Mouse (Mus musculus): Measurements from ENCODE around the gene Usp54. TPM values are rescaled to one million over a fixed set of nuclear protein-coding genes. Genes with fewer than 3 reads are reported as not detected.
A peak's percentile ranks its signal among the peaks of the same experiment; 100 is the strongest.

Usp54 gene
- polyA plus RNA-seq, 1 experiment from 2014 or later = 11.2 TPM

DNA sequence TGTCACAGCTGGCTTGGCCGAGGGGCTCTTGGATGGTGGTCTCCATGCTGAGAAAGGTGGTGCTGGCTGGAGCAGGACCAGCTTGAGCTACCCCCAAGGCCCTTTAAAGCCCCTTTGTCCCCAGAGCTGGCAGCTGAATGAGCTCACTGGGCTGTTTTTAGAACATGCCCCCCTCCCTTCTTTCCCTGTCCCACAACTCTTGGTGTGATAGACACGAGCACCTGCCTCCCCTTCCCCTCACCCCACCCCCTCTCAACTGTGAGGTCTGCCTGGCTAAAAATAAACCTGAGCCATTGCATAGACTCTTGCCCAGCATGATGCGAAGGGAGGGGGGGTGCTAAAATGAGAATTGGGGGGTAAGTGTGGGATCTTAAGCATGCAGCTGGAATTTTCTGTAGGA lies 23.6 kb upstream of the Usp54 start:
- H3K27me3 ChIP-seq = peaks cover 16% of the 10 kb centered on the region
- H3K9me3 ChIP-seq = no peaks in the 10 kb centered on the region
- 61% methylated on average over 3 of the region's 3 CpGs for WGBS
- ATAC-seq (ENCODE audit: low FRiP score, low read depth) = no peak
- no peaks in the 10 kb centered on the region for H3K36me3 ChIP-seq
- no peak overlapping the region for H3K9ac ChIP-seq
- no peak overlapping the region for H3K27ac ChIP-seq (replicated peaks)
- no peak overlapping the region for H3K4me2 ChIP-seq
- no peak overlapping the region for H3K4me3 ChIP-seq
- H3K4me1 ChIP-seq (replicated peaks) = peaks cover 18% of the 10 kb centered on the region

- Histone ChIP-seq H3K9ac (no peak overlapping the region), H3K27ac (replicated peaks) (no peak overlapping the region), H3K27me3 (peaks cover 10% of the 10 kb centered on the region), H3K9me3 (no peaks in the 10 kb centered on the region), H3K4me2 (no peak overlapping the region), H3K36me3 (no peaks in the 10 kb centered on the region), H3K4me3 (no peak overlapping the region), H3K4me1 (replicated peaks) (peaks cover 18% of the 10 kb centered on the region)
- 74% methylated on average over 2 of the region's 2 CpGs for WGBS
- ATAC-seq (ENCODE audit: low FRiP score, low read depth) = no peak
Measured at GRCm38 (mm10) chr14:20663601-20664000, 22.7 kb upstream of the Usp54 start.

- peaks cover 7% of the 10 kb centered on the region; the same call in 1 of the 2 replicates for H3K27me3 ChIP-seq
- H3K4me2 ChIP-seq = 0 out of 2 replicates have a peak overlapping the region, but pooled peaks have one; percentile 83
- no peak overlapping the region for H3K4me3 ChIP-seq
- H3K9ac ChIP-seq = no peak overlapping the region
- H3K9me3 ChIP-seq = no peaks in the 10 kb centered on the region
- H3K36me3 ChIP-seq = no peaks in the 10 kb centered on the region
- ATAC-seq (ENCODE audit: low FRiP score, low read depth) = no peak
- WGBS = 92% methylated on average over 3 of the region's 3 CpGs
- peaks cover 18% of the 10 kb centered on the region for H3K4me1 ChIP-seq (replicated peaks)
- no peak overlapping the region for H3K27ac ChIP-seq (replicated peaks)
Measured at GRCm38 (mm10) chr14:20662740-20663139, 21.9 kb upstream of the Usp54 start.

DNA sequence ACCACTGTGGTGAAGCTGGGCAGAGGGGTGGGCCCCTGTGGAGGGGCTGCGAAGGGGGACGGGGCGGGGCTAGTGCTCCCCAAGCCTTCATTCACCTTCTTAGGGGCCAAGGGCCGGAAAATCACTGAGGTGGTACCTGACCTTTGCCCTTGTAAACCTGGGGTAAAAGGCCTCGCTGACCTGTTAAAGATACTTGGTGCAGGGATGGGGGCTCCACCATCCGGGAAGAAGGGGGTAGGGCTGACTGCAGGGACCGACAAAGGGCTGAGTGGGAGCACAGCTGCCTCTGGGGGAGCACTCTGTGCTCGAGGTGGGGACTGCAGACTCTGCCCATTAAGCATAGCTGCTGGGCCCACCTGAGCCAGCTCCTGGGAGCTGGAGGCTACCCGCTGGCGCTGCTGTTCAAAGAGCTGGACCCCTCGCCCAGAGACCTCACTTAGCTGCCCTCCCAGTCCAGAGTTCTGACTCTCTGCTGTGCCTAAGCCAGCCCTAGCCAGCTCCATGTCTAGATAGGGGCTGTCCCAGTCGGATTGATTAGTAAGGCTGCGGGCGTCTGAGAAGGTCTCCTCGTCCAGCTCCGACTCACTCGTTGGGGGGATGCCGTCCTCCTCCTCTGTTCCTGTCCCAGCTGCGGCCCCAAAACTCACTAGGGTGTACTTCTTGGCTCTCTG lies 20.9 kb upstream of the Usp54 start:
- Histone ChIP-seq H3K4me1 (replicated peaks) (peaks cover 18% of the 10 kb centered on the region), H3K4me2 (peak overlapping the region; percentile 83), H3K27ac (replicated peaks) (peak overlapping the region; percentile 93), H3K9ac (peak overlapping the region; percentile 85), H3K27me3 (peaks cover 7% of the 10 kb centered on the region; the same call in 1 of the 2 replicates), H3K36me3 (no peaks in the 10 kb centered on the region), H3K9me3 (no peaks in the 10 kb centered on the region), H3K4me3 (peak overlapping the region; percentile 77)
- WGBS = 9% methylated on average over 19 of the region's 19 CpGs
- peak; percentile 69 for ATAC-seq (ENCODE audit: low FRiP score, low read depth)

- peak overlapping the region; percentile 77 for H3K4me3 ChIP-seq
- H3K27ac ChIP-seq (replicated peaks) = peak overlapping the region; percentile 93
- H3K9ac ChIP-seq = peak overlapping the region; percentile 85
- H3K27me3 ChIP-seq = peaks cover 7% of the 10 kb centered on the region; the same call in 1 of the 2 replicates
- H3K4me2 ChIP-seq = peak overlapping the region; percentile 83
- H3K9me3 ChIP-seq = no peaks in the 10 kb centered on the region
- H3K4me1 ChIP-seq (replicated peaks) = peaks cover 18% of the 10 kb centered on the region
- no peaks in the 10 kb centered on the region for H3K36me3 ChIP-seq
- 1% methylated on average over 52 of the region's 52 CpGs for WGBS
- ATAC-seq (ENCODE audit: low FRiP score, low read depth) = peak; percentile 88
Measured at GRCm38 (mm10) chr14:20660827-20661660, 20.2 kb upstream of the Usp54 start.

- WGBS = 98% methylated on average over 7 of the region's 7 CpGs
- no peak overlapping the region for H3K4me2 ChIP-seq
- no peak overlapping the region for H3K4me3 ChIP-seq
- H3K9me3 ChIP-seq = no peaks in the 10 kb centered on the region
- peaks cover 7% of the 10 kb centered on the region; the same call in 1 of the 2 replicates for H3K27me3 ChIP-seq
- no peak overlapping the region for H3K27ac ChIP-seq (replicated peaks)
- H3K36me3 ChIP-seq = no peaks in the 10 kb centered on the region
- ATAC-seq (ENCODE audit: low FRiP score, low read depth) = no peak
- no peak overlapping the region for H3K9ac ChIP-seq
- H3K4me1 ChIP-seq (replicated peaks) = peaks cover 18% of the 10 kb centered on the region
Measured at GRCm38 (mm10) chr14:20659687-20660086, 18.8 kb upstream of the Usp54 start.

GRCm38 (mm10) chr14:20658902-20659301 lies 18.0 kb upstream of the Usp54 start:
- Histone ChIP-seq H3K9ac (no peak overlapping the region), H3K4me1 (replicated peaks) (peaks cover 18% of the 10 kb centered on the region), H3K36me3 (no peaks in the 10 kb centered on the region), H3K27ac (replicated peaks) (no peak overlapping the region), H3K9me3 (no peaks in the 10 kb centered on the region), H3K27me3 (peaks cover 7% of the 10 kb centered on the region; the same call in 1 of the 2 replicates), H3K4me3 (no peak overlapping the region), H3K4me2 (no peak overlapping the region)
- ATAC-seq (ENCODE audit: low FRiP score, low read depth) = no peak
- WGBS = 90% methylated on average over 6 of the region's 6 CpGs

DNA sequence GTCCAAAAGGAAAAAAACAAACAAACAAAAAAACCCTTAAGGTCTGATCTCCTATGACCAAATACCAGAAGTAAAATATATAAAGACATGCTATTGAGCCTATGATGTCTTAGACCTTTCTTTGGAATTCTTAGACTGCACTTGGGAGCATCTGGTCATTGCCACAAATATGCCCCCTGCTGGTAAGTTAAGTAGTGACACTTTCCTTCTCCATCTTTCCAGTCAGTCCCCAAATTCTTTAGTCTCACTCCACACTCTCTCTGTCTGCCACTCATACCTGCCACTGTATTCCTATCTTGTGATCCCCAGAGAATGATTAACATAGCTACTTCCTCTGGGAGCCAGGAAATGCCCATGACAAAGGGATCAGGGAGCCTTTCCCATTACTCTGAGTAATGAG lies 17.5 kb upstream of the Usp54 start:
- H3K4me2 ChIP-seq = no peak overlapping the region
- H3K4me3 ChIP-seq = no peak overlapping the region
- no peaks in the 10 kb centered on the region for H3K36me3 ChIP-seq
- peaks cover 18% of the 10 kb centered on the region for H3K4me1 ChIP-seq (replicated peaks)
- ATAC-seq (ENCODE audit: low FRiP score, low read depth) = no peak
- no peak overlapping the region for H3K9ac ChIP-seq
- H3K27me3 ChIP-seq = peaks cover 1% of the 10 kb centered on the region; the same call in 1 of the 2 replicates
- H3K9me3 ChIP-seq = no peaks in the 10 kb centered on the region
- no peak overlapping the region for H3K27ac ChIP-seq (replicated peaks)

DNA sequence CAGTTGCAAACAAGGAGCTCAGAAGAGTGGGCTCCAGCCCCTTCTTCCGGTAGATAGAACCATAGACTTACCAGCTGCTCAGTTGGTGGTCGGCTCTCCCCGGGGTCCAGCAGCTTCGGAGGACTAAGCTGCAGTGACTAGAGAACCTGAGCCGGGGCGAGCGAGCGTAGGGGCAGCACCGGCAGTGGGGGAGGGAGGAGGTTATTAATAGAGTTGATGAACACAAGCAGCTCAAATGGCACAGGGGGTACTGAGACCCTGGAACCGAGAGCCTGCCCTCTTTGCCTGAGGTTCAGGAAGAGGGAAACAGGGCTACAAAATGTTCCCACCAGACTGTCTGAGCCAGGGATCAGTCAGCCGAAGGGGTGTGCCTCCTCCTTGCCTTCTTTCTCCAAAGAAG lies 15.5 kb upstream of the Usp54 start, which contains the start of gene Myoz1:
Myoz1 (minus strand) TSS at position 180 of the 400 bp plus-strand sequence.
- no peak for ATAC-seq (ENCODE audit: low FRiP score, low read depth)
- 54% methylated on average over 11 of the region's 11 CpGs for WGBS
- H3K27me3 ChIP-seq = no peaks in the 10 kb centered on the region

DNA sequence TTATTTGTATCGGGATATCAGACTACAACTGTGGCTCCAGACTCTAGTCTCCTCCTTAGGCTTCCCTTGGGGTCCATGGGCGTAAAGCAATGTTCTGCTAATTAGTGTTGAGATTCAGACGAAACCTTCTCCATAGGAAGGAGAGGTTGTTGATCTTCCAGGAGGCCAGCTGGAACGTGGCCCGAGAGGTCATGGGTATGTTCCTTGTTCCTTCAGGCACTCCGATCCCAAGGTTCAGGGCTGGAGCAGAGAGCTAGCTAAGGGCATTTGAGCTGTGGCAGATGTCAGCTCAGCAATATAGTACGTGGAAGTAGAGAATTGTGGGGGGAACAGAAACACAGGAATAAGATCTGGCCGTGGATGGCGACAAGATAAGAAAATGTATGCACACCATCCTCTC lies 14.9 kb upstream of the Usp54 start:
- Histone ChIP-seq H3K27me3 (no peaks in the 10 kb centered on the region), H3K9me3 (no peaks in the 10 kb centered on the region), H3K4me1 (replicated peaks) (0 out of 2 replicates have a peak, but pooled peaks cover 3% of the 10 kb centered on the region), H3K4me2 (no peak overlapping the region), H3K9ac (no peak overlapping the region), H3K27ac (replicated peaks) (no peak overlapping the region), H3K36me3 (no peaks in the 10 kb centered on the region), H3K4me3 (no peak overlapping the region)
- ATAC-seq (ENCODE audit: low FRiP score, low read depth) = no peak
- WGBS = 81% methylated on average over 9 of the region's 9 CpGs

More for the DNA sequence above, 15.5 kb upstream of the Usp54 start, which contains the start of gene Myoz1:
- Histone ChIP-seq H3K36me3 (no peaks in the 10 kb centered on the region), H3K4me2 (no peak within 1 kb of the TSS), H3K27ac (replicated peaks) (no peak within 1 kb of the TSS), H3K9me3 (no peaks in the 10 kb centered on the region), H3K4me1 (replicated peaks) (0 out of 2 replicates have a peak, but pooled peaks cover 4% of the 10 kb centered on the region), H3K9ac (no peak within 1 kb of the TSS), H3K4me3 (no peak within 1 kb of the TSS)

DNA sequence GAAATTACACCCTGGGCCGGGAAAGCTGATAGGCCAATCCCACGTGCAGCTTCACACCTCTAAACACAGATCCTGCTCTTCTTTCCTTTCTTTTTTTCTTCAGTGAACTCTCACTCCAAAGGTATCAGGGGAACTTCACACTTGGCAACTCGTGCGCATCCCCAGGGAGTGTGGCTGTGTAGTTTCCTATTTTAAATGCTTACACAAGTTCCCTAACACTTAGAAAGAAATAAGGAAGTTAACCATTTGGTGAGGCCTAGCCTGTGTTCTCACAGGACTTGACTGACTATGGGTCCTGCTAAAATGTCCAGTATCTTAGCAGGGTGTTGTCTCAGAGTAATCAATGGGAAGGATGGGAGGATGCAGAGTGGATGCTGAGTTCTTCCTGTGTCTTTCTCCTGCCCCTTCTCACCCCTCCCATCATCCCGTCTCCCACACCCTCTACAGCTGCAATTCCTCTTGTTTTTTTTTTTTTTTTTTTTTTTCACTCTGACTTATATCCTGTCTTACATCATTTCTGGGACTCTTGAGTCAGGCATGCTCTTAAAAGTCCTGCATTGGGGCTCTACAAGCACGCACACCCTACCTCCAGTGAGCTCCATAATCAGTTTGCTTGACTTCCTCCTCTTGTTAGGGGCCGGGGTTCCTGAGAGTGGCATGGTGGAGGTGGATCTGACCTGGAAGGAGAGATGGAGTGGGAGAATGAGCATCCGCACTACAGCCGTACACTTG lies 14.0 kb upstream of the Usp54 start:
- no peak overlapping the region for H3K27ac ChIP-seq (replicated peaks)
- no peak for ATAC-seq (ENCODE audit: low FRiP score, low read depth)
- 83% methylated on average over 9 of the region's 9 CpGs for WGBS
- no peak overlapping the region for H3K4me3 ChIP-seq
- H3K4me1 ChIP-seq (replicated peaks) = no peaks in the 10 kb centered on the region
- no peaks in the 10 kb centered on the region for H3K27me3 ChIP-seq
- H3K9me3 ChIP-seq = no peaks in the 10 kb centered on the region
- H3K4me2 ChIP-seq = no peak overlapping the region
- no peak overlapping the region for H3K9ac ChIP-seq
- H3K36me3 ChIP-seq = no peaks in the 10 kb centered on the region
